Mouse (Mus musculus) stomach, postnatal 0 days (tissue): ENCODE results near the gene Fam49a.

Source experiments
- CTCF ChIP-seq: IDR thresholded peaks from 2 replicates; pipeline ENCODE4 v1.5.1; 2016; ENCODE audit warnings: antibody characterized with exemption, low read depth, mild to moderate bottlenecking, moderate library complexity
- EP300 ChIP-seq: optimal IDR thresholded peaks from 2 replicates; pipeline ENCODE3; 2016; ENCODE audit warnings: antibody characterized with exemption

DNA sequence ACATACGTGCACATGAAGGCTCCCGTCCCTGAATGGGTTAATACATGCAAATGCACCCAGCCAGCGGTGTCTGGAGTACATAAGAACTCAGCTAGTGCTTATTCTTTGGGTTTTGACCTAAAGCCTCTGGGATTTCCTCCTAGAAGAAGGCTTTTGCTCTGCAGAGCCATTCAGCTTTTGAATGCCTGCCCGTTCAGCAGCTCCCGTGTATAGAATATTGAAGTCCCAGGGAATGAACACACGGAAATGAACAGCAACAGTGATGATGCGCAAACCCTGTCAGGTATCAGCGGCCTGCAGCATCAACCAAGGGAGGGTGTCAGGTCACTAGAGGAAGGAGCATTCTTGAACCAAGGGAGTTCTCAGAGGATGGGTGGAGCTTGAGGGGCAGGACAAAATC, 52.4 kb downstream of the Fam49a start:
- TF ChIP-seq CTCF (no peak), EP300 (no peak)
